Mouse (Mus musculus): ENCODE data around the gene Ralgapa2. TPM values are rescaled to one million over a fixed set of nuclear protein-coding genes. Genes with fewer than 3 reads are reported as not detected.

Gene Ralgapa2
- polyA plus RNA-seq, 1 experiment from 2014 or later: 10.6 TPM

DNA sequence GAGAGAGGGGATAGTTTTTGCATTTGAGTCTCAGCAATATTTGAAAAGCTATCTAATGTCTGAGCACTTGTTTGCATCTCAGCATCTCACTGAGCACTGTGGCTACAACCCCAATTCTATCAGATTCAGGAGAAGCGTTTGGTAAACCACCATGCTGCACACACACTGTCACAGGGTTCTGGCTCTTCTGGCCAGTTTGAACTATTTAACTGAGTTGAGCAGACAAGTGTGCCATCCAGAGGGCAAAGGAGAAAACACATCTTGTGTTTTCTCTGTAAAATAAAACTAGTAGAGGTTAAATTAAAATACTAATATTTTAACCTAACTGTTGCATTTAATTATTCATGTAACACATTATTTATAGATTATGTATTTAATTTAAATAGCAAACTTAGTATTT is 127.6 kb downstream of the Ralgapa2 start:
- H3K9me3 ChIP-seq (replicated peaks; ENCODE audit: control insufficient read depth, low read length): no peaks in the 10 kb centered on the region
- H3K4me2 ChIP-seq: no peak overlapping the region
- H3K27ac ChIP-seq (ENCODE audit: low read depth, low read length): no peak overlapping the region
- H3K27me3 ChIP-seq (ENCODE audit: control insufficient read depth, insufficient read depth, low read length): no peaks in the 10 kb centered on the region
- WGBS (ENCODE audit: insufficient replicate concordance): 40% methylated on average over 1 of the region's 1 CpGs
- H3K4me1 ChIP-seq (ENCODE audit: control insufficient read depth, insufficient read depth, low read length): no peaks in the 10 kb centered on the region
- no peak overlapping the region for H3K9ac ChIP-seq (ENCODE audit: low read depth, low read length)
- no peak overlapping the region for H3K4me3 ChIP-seq (ENCODE audit: low read depth, low read length)
- no peaks in the 10 kb centered on the region for H3K36me3 ChIP-seq (ENCODE audit: control insufficient read depth, insufficient read depth, low read length)
- no peak for ATAC-seq (replicated peaks; ENCODE audit: insufficient number of reproducible peaks, low FRiP score, low TSS enrichment)

DNA sequence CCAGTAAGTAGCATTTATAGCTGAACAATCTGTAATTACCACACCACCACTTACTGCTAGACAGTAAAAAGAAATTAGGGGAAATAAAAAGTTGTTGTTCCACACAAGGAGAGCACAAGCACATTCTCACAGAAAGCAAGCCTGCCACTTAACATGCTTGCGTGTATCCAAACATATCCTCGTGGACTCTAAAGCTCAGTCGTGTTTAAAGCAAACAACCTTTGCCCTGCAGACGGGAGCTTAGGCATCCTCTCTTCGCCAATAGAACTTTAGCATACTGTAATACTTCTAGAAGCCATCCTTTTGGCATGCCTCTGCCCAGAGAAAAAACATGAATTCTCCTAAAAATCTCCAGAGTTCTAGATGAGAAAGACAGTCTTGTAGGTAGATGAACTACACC is 135.9 kb downstream of the Ralgapa2 start:
- Histone ChIP-seq H3K27ac (ENCODE audit: low read depth, low read length) (no peak overlapping the region), H3K9ac (ENCODE audit: low read depth, low read length) (no peak overlapping the region), H3K4me1 (ENCODE audit: control insufficient read depth, insufficient read depth, low read length) (no peaks in the 10 kb centered on the region), H3K27me3 (ENCODE audit: control insufficient read depth, insufficient read depth, low read length) (no peaks in the 10 kb centered on the region), H3K36me3 (ENCODE audit: control insufficient read depth, insufficient read depth, low read length) (no peaks in the 10 kb centered on the region), H3K9me3 (replicated peaks; ENCODE audit: control insufficient read depth, low read length) (no peaks in the 10 kb centered on the region), H3K4me3 (ENCODE audit: low read depth, low read length) (no peak overlapping the region), H3K4me2 (no peak overlapping the region)
- no peak for ATAC-seq (replicated peaks; ENCODE audit: insufficient number of reproducible peaks, low FRiP score, low TSS enrichment)
- 81% methylated on average over 5 of the region's 5 CpGs for WGBS (ENCODE audit: insufficient replicate concordance)

- 78% methylated on average over 12 of the region's 12 CpGs for WGBS (ENCODE audit: insufficient replicate concordance)
- no peak overlapping the region for H3K9ac ChIP-seq (ENCODE audit: low read depth, low read length)
- ATAC-seq (replicated peaks; ENCODE audit: insufficient number of reproducible peaks, low FRiP score, low TSS enrichment): no peak
Measured at GRCm38 (mm10) chr2:146366098-146366497, 146.0 kb downstream of the Ralgapa2 start.

GRCm38 (mm10) chr2:146365368-146365983 is 146.7 kb downstream of the Ralgapa2 start:
- H3K9me3 ChIP-seq (replicated peaks; ENCODE audit: control insufficient read depth, low read length): no peaks in the 10 kb centered on the region
- H3K4me2 ChIP-seq: no peak overlapping the region
- H3K4me3 ChIP-seq (ENCODE audit: low read depth, low read length): no peak overlapping the region
- no peaks in the 10 kb centered on the region; the same call in 1 of the 2 replicates for H3K4me1 ChIP-seq (ENCODE audit: control insufficient read depth, insufficient read depth, low read length)
- WGBS (ENCODE audit: insufficient replicate concordance): 53% methylated on average over 11 of the region's 11 CpGs
- H3K27me3 ChIP-seq (ENCODE audit: control insufficient read depth, insufficient read depth, low read length): no peaks in the 10 kb centered on the region
- ATAC-seq (replicated peaks; ENCODE audit: insufficient number of reproducible peaks, low FRiP score, low TSS enrichment): no peak
- no peak overlapping the region for H3K9ac ChIP-seq (ENCODE audit: low read depth, low read length)
- H3K36me3 ChIP-seq (ENCODE audit: control insufficient read depth, insufficient read depth, low read length): no peaks in the 10 kb centered on the region
- no peak overlapping the region for H3K27ac ChIP-seq (ENCODE audit: low read depth, low read length)

More at GRCm38 (mm10) chr2:146366098-146366497, 146.0 kb downstream of the Ralgapa2 start:
- H3K4me3 ChIP-seq (ENCODE audit: low read depth, low read length): no peak overlapping the region
- no peaks in the 10 kb centered on the region for H3K27me3 ChIP-seq (ENCODE audit: control insufficient read depth, insufficient read depth, low read length)
- H3K27ac ChIP-seq (ENCODE audit: low read depth, low read length): no peak overlapping the region
- no peaks in the 10 kb centered on the region; the same call in 1 of the 2 replicates for H3K4me1 ChIP-seq (ENCODE audit: control insufficient read depth, insufficient read depth, low read length)
- H3K9me3 ChIP-seq (replicated peaks; ENCODE audit: control insufficient read depth, low read length): no peaks in the 10 kb centered on the region
- H3K36me3 ChIP-seq (ENCODE audit: control insufficient read depth, insufficient read depth, low read length): no peaks in the 10 kb centered on the region
- H3K4me2 ChIP-seq: no peak overlapping the region

GRCm38 (mm10) chr2:146363483-146363882 is 148.7 kb downstream of the Ralgapa2 start:
- ATAC-seq (replicated peaks; ENCODE audit: insufficient number of reproducible peaks, low FRiP score, low TSS enrichment): no peak
- Histone ChIP-seq H3K27me3 (ENCODE audit: control insufficient read depth, insufficient read depth, low read length) (no peaks in the 10 kb centered on the region), H3K4me1 (ENCODE audit: control insufficient read depth, insufficient read depth, low read length) (no peaks in the 10 kb centered on the region; the same call in 1 of the 2 replicates), H3K9ac (ENCODE audit: low read depth, low read length) (no peak overlapping the region), H3K27ac (ENCODE audit: low read depth, low read length) (no peak overlapping the region), H3K36me3 (ENCODE audit: control insufficient read depth, insufficient read depth, low read length) (no peaks in the 10 kb centered on the region), H3K4me3 (ENCODE audit: low read depth, low read length) (no peak overlapping the region), H3K9me3 (replicated peaks; ENCODE audit: control insufficient read depth, low read length) (no peaks in the 10 kb centered on the region), H3K4me2 (no peak overlapping the region)
- WGBS (ENCODE audit: insufficient replicate concordance): 62% methylated on average over 2 of the region's 2 CpGs

GRCm38 (mm10) chr2:146362932-146363331 is 149.2 kb downstream of the Ralgapa2 start:
- Histone ChIP-seq H3K9ac (ENCODE audit: low read depth, low read length) (no peak overlapping the region), H3K9me3 (replicated peaks; ENCODE audit: control insufficient read depth, low read length) (no peaks in the 10 kb centered on the region), H3K4me2 (no peak overlapping the region), H3K27me3 (ENCODE audit: control insufficient read depth, insufficient read depth, low read length) (no peaks in the 10 kb centered on the region), H3K4me1 (ENCODE audit: control insufficient read depth, insufficient read depth, low read length) (no peaks in the 10 kb centered on the region; the same call in 1 of the 2 replicates), H3K36me3 (ENCODE audit: control insufficient read depth, insufficient read depth, low read length) (no peaks in the 10 kb centered on the region), H3K27ac (ENCODE audit: low read depth, low read length) (no peak overlapping the region), H3K4me3 (ENCODE audit: low read depth, low read length) (no peak overlapping the region)
- 81% methylated on average over 1 of the region's 1 CpGs for whole genome bisulfite sequencing (ENCODE audit: insufficient replicate concordance)
- ATAC-seq (replicated peaks; ENCODE audit: insufficient number of reproducible peaks, low FRiP score, low TSS enrichment): no peak

GRCm38 (mm10) chr2:146361969-146362368 is 150.2 kb downstream of the Ralgapa2 start:
- no peaks in the 10 kb centered on the region for H3K36me3 ChIP-seq (ENCODE audit: control insufficient read depth, insufficient read depth, low read length)
- no peak for ATAC-seq (replicated peaks; ENCODE audit: insufficient number of reproducible peaks, low FRiP score, low TSS enrichment)
- H3K4me1 ChIP-seq (ENCODE audit: control insufficient read depth, insufficient read depth, low read length): no peaks in the 10 kb centered on the region; the same call in 1 of the 2 replicates
- no peak overlapping the region for H3K4me3 ChIP-seq (ENCODE audit: low read depth, low read length)
- H3K27me3 ChIP-seq (ENCODE audit: control insufficient read depth, insufficient read depth, low read length): no peaks in the 10 kb centered on the region
- WGBS (ENCODE audit: insufficient replicate concordance): 71% methylated on average over 4 of the region's 4 CpGs
- H3K9ac ChIP-seq (ENCODE audit: low read depth, low read length): no peak overlapping the region
- no peak overlapping the region for H3K4me2 ChIP-seq
- no peaks in the 10 kb centered on the region for H3K9me3 ChIP-seq (replicated peaks; ENCODE audit: control insufficient read depth, low read length)
- no peak overlapping the region for H3K27ac ChIP-seq (ENCODE audit: low read depth, low read length)

- no peaks in the 10 kb centered on the region; the same call in 1 of the 2 replicates for H3K4me1 ChIP-seq (ENCODE audit: control insufficient read depth, insufficient read depth, low read length)
- WGBS (ENCODE audit: insufficient replicate concordance): 65% methylated on average over 3 of the region's 3 CpGs
- H3K27me3 ChIP-seq (ENCODE audit: control insufficient read depth, insufficient read depth, low read length): no peaks in the 10 kb centered on the region
- no peaks in the 10 kb centered on the region for H3K36me3 ChIP-seq (ENCODE audit: control insufficient read depth, insufficient read depth, low read length)
- H3K9ac ChIP-seq (ENCODE audit: low read depth, low read length): no peak overlapping the region
- ATAC-seq (replicated peaks; ENCODE audit: insufficient number of reproducible peaks, low FRiP score, low TSS enrichment): no peak
- H3K27ac ChIP-seq (ENCODE audit: low read depth, low read length): no peak overlapping the region
- H3K4me2 ChIP-seq: no peak overlapping the region
- no peak overlapping the region for H3K4me3 ChIP-seq (ENCODE audit: low read depth, low read length)
- H3K9me3 ChIP-seq (replicated peaks; ENCODE audit: control insufficient read depth, low read length): no peaks in the 10 kb centered on the region
Measured at GRCm38 (mm10) chr2:146361076-146361475, 151.1 kb downstream of the Ralgapa2 start.

DNA sequence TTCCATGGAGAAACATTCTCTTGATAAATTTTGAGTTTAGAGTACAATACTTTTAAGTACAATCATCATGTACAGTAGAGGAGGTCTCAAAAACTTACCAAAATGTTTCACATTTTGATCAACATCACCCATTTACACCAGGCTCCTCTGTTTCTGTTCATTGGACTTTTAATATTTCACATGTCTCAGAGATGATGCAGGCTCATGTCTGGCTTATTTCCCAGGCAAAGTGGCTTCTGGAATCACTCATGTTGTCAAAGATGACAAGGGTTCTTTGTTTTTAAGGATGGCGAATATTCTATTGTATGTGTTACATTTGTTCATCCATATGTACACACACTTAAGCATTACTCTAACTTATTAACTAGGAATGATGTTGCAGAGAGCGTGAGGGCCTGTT is 152.5 kb downstream of the Ralgapa2 start:
- 85% methylated on average over 2 of the region's 2 CpGs for WGBS (ENCODE audit: insufficient replicate concordance)
- Histone ChIP-seq H3K27ac (ENCODE audit: low read depth, low read length) (no peak overlapping the region), H3K4me3 (ENCODE audit: low read depth, low read length) (no peak overlapping the region), H3K9me3 (replicated peaks; ENCODE audit: control insufficient read depth, low read length) (no peaks in the 10 kb centered on the region), H3K27me3 (ENCODE audit: control insufficient read depth, insufficient read depth, low read length) (no peaks in the 10 kb centered on the region), H3K9ac (ENCODE audit: low read depth, low read length) (no peak overlapping the region), H3K36me3 (ENCODE audit: control insufficient read depth, insufficient read depth, low read length) (no peaks in the 10 kb centered on the region), H3K4me2 (no peak overlapping the region), H3K4me1 (ENCODE audit: control insufficient read depth, insufficient read depth, low read length) (no peaks in the 10 kb centered on the region; the same call in 1 of the 2 replicates)
- no peak for ATAC-seq (replicated peaks; ENCODE audit: insufficient number of reproducible peaks, low FRiP score, low TSS enrichment)

Data from heart, embryonic 11.5 days (tissue).